Mouse (Mus musculus) hindbrain, embryonic 15.5 days (tissue): Measurements from ENCODE around the gene Pxmp2. TPM values are rescaled to one million over a fixed set of nuclear protein-coding genes. Genes with fewer than 3 reads are reported as not detected.

Experiments used
- ATAC-seq: fragments of 200-750 bp; cut with Nextera tagmentation; 2 replicates; pipeline ENCODE4 v1.8.0; 2017; ENCODE audit warnings: low read depth, moderate number of reproducible peaks, moderate TSS enrichment; ENCODE audit not compliant: low FRiP score
- H3K27ac ChIP-seq: fragments of 300-500 bp; sonication (generic); replicated peaks from 2 replicates; pipeline ENCODE4 v1.5.1; 2015; ENCODE audit warnings: mild to moderate bottlenecking, inconsistent platforms
- H3K27me3 ChIP-seq: fragments of 300-500 bp; sonication (generic); 2 replicates; pipeline ENCODE4 v1.6.1; 2015; ENCODE audit warnings: control low read depth, inconsistent platforms
- H3K36me3 ChIP-seq: fragments of 300-500 bp; sonication (generic); 2 replicates; pipeline ENCODE4 v1.6.1; 2015; ENCODE audit warnings: control low read depth, inconsistent platforms
- H3K4me1 ChIP-seq: fragments of 300-500 bp; sonication (generic); replicated peaks from 2 replicates; pipeline ENCODE4 v1.6.1; 2015; ENCODE audit warnings: control low read depth, inconsistent platforms
- H3K4me2 ChIP-seq: fragments of 300-500 bp; sonication (generic); 2 replicates; pipeline ENCODE4 v1.6.1; 2015; ENCODE audit warnings: moderate library complexity, mild to moderate bottlenecking, inconsistent platforms
- H3K4me3 ChIP-seq: fragments of 300-500 bp; sonication (generic); 2 replicates; pipeline ENCODE4 v1.5.1; 2015; ENCODE audit warnings: mild to moderate bottlenecking, inconsistent platforms
- H3K9ac ChIP-seq: fragments of 300-500 bp; sonication (generic); 2 replicates; pipeline ENCODE4 v1.6.1; 2015; ENCODE audit warnings: inconsistent platforms
- H3K9me3 ChIP-seq: fragments of 300-500 bp; sonication (generic); 2 replicates; pipeline ENCODE4 v1.6.1; 2016; ENCODE audit warnings: control low read depth, inconsistent platforms
- WGBS: fragments of 180-500 bp; shearing (Covaris S2); methylation state at CpG from one replicate; pipeline ENCODE4 v1.1.7; 2015; 5-methylcytosine and 5-hydroxymethylcytosine counted together
- polyA plus RNA-seq: library from polyadenylated mRNA; unstranded; fragments of >200 nt; fragmentation: Nextera tagmentation; extraction: Ambion mirVana; gene quantifications from 2 replicates; pipeline ENCODE4 v1.2.1, GENCODE M21; 2015

Gene Pxmp2
- polyA plus RNA-seq, 1 experiment from 2014 or later: 11.9 TPM

DNA sequence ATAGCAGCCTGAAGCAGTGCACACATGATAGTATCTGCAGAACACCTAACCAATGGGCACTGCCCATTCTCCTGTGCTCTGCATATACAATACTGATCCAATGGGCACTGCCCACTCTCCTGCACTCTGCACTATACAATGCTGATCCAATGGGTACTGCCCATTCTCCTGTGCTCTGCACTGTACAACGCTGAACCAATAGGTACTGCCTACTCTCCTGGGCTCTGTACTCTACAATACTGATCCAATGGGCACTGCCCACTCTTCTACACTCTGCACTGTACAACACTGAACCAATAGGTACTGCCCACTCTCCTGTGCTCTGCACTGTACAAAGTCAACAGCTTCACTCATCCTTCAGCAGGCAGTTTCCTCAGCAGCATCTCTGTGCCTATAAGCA lies 9.1 kb downstream of the Pxmp2 start:
- Histone ChIP-seq H3K4me2 (no peak overlapping the region), H3K27me3 (no peaks in the 10 kb centered on the region), H3K27ac (no peak overlapping the region), H3K4me1 (no peaks in the 10 kb centered on the region), H3K36me3 (no peaks in the 10 kb centered on the region), H3K9me3 (no peaks in the 10 kb centered on the region), H3K4me3 (no peak overlapping the region), H3K9ac (no peak overlapping the region)
- WGBS: 97% methylated on average over 1 of the region's 1 CpGs
- no peak for ATAC-seq

DNA sequence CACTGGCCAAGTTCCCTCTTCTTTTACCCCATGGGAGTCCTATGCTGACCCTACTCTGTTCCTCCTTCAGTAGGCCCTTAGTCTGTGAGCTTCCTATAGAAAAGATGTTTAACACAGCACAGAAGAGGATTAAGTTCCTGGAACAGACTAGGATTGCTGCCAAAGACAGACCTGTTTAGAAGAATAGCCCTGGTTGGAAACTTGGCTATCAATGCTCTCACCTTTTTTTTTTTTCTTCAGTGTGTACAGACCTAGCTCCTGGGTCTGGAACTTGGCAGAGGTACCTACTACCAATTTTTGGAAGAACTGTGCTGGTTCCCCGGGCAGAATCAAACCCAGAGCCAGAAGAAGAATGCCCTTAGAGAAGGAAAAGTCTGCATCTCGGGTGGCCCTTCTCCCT lies 9.6 kb downstream of the Pxmp2 start:
- Histone ChIP-seq H3K4me1 (no peaks in the 10 kb centered on the region), H3K36me3 (no peaks in the 10 kb centered on the region), H3K27ac (no peak overlapping the region), H3K4me3 (no peak overlapping the region), H3K9me3 (no peaks in the 10 kb centered on the region), H3K9ac (no peak overlapping the region), H3K27me3 (no peaks in the 10 kb centered on the region), H3K4me2 (no peak overlapping the region)
- ATAC-seq: no peak
- 84% methylated on average over 2 of the region's 2 CpGs for WGBS

DNA sequence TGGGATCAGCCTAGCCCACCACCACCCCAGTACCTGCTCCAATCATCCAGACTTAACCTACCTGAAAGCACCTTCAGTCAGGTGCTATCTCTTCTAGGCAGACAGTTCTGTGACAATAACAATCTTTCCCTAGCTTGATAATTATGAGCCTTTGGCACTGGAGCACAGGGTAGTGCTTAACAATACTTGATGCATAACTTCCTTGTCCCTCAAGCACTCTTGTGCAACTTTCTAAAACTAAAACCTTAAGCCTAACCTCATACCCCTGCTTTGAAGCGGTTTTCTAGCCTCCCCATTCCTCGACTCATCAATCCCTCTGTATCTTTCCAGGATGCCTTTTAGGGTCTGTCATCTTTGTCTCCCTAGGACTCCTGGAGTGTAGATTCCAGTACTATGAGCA lies 11.1 kb downstream of the Pxmp2 start:
- no peak overlapping the region for H3K4me2 ChIP-seq
- WGBS: 71% methylated on average over 2 of the region's 2 CpGs
- no peak overlapping the region for H3K9ac ChIP-seq
- no peaks in the 10 kb centered on the region for H3K9me3 ChIP-seq
- no peaks in the 10 kb centered on the region for H3K4me1 ChIP-seq
- H3K27me3 ChIP-seq: no peaks in the 10 kb centered on the region
- ATAC-seq: no peak
- H3K27ac ChIP-seq: no peak overlapping the region
- no peak overlapping the region for H3K4me3 ChIP-seq
- no peaks in the 10 kb centered on the region for H3K36me3 ChIP-seq

DNA sequence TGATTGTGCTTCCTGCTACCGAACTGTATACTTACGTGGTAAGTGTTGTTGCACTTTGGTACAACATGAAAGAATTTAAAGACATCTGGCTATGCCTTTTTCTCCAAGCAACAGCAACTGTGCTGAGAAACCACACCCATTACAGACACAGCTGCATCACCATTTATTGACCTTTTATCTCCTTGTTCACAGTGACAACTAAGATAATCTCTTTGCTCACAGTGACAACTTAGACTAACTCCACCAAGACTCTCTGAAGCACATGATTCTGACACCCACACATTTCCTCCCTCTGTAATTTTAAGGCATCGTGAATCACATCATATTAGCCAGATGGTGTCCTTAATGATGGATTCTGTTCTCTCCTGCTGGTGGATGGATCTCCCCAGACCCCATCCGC lies 11.8 kb downstream of the Pxmp2 start:
- Histone ChIP-seq H3K27ac (no peak overlapping the region), H3K9me3 (no peaks in the 10 kb centered on the region), H3K9ac (no peak overlapping the region), H3K4me2 (no peak overlapping the region), H3K4me1 (no peaks in the 10 kb centered on the region), H3K4me3 (no peak overlapping the region), H3K27me3 (no peaks in the 10 kb centered on the region), H3K36me3 (no peaks in the 10 kb centered on the region)
- 86% methylated on average over 4 of the region's 4 CpGs for WGBS
- no peak for ATAC-seq

DNA sequence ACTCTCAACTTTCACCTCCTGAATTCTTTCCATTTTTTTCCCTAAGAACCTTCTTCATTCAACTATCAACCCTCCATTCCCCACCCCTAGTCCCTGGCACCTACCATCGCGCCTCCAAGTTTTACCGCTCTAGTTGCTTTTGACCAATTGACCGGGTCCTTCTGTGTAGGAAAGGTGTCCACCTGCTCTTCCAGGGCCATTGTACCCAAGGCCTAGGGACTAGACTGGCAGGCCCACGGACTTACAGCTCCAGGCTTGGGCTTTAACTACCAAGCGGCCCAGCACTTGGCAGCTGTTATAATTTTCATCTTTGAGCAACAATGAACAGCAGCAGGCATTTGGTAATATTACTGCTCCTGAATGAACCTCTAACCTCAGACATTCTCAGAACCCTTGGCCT lies 15.7 kb downstream of the Pxmp2 start:
- no peaks in the 10 kb centered on the region for H3K9me3 ChIP-seq
- ATAC-seq: peak; percentile 5; the same call in 1 of the 2 replicates
- H3K9ac ChIP-seq: no peak overlapping the region
- H3K4me3 ChIP-seq: no peak overlapping the region
- H3K36me3 ChIP-seq: peaks cover 22% of the 10 kb centered on the region
- H3K27me3 ChIP-seq: no peaks in the 10 kb centered on the region
- no peak overlapping the region for H3K27ac ChIP-seq
- H3K4me2 ChIP-seq: peak overlapping the region; percentile 85; the same call in 1 of the 2 replicates
- 94% methylated on average over 6 of the region's 6 CpGs for WGBS
- H3K4me1 ChIP-seq: peaks cover 8% of the 10 kb centered on the region

DNA sequence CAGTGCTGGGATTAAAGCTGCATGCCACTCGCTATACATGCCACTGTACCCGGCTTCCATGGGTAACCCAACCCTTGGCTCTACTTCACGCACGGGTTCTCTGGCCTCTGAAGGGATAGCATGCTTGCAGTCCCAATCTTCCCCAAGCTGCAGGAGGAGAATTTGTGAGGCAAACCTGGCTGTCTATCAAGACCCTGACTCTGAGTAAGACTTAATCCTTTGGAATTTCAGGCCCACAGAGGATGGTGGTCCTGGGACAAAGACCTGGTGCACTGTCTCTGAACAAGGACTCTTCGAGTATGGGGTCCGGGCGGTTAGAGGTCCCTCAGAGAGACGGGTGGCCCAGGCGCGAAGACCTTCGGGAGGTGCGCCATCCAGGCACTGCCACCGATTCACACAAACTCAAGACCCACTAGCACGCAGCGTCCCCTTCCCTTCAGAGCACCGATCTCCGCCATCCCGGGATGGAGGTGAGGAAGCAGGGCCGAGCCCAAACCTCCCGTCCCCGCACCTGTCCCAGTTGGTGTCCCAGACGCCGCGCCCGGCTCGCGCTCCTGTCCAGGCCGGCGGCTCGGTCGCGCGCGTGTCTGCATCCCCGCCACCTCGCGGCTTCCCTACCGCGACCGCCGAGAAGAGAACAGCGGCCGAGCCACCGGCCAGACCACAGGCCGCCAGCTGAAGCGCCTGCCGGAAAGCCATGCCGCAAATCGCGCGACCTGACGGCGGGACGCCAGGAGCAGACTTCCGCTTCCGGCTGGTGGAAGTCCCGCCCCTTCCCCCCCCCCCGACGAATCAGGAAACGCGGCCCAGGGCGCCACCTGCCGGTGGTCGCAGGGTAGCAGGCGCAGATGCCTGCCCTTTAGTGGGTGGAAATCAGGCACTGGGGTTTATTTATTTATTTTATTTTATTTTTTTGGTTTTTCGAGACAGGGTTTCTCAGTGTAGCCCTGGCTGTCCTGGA lies 16.6 kb downstream of the Pxmp2 start, which contains the start of gene Pgam5:
Gene Pgam5 (minus strand): TSS at position 773 of the 961 bp plus-strand sequence.
- H3K4me3 ChIP-seq: peak within 1 kb of the TSS; percentile 85
- H3K4me1 ChIP-seq: peaks cover 8% of the 10 kb centered on the region
- peak; percentile 90 for ATAC-seq
- H3K27ac ChIP-seq: peak within 1 kb of the TSS; percentile 61
- H3K36me3 ChIP-seq: peaks cover 30% of the 10 kb centered on the region
- under 1% methylated on average over 66 of the region's 66 CpGs for WGBS
- H3K9me3 ChIP-seq: no peaks in the 10 kb centered on the region
- no peaks in the 10 kb centered on the region for H3K27me3 ChIP-seq
- H3K9ac ChIP-seq: peak within 1 kb of the TSS; percentile 82
- H3K4me2 ChIP-seq: peak within 1 kb of the TSS; percentile 85

DNA sequence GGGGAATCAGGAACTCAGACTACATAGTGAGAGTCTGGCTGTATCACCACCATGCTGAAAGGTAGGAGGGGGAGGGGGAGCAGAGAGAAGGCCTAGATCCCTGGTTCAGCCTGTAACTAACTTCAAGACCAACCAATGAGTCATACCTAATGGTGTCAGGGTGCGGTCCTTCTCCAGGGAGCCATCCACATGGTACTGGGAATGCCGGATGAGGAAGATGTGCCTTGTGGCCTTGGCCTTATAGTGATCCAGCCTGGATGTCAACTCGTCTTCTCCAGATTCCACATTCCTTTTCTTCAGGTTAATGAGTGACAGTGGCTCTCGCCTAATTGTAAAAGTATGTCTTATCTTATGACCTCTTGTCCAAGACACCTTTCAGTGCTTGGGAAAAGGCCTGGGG lies 19.0 kb downstream of the Pxmp2 start:
- H3K9ac ChIP-seq: no peak overlapping the region
- WGBS: 95% methylated on average over 4 of the region's 4 CpGs
- no peak for ATAC-seq

DNA sequence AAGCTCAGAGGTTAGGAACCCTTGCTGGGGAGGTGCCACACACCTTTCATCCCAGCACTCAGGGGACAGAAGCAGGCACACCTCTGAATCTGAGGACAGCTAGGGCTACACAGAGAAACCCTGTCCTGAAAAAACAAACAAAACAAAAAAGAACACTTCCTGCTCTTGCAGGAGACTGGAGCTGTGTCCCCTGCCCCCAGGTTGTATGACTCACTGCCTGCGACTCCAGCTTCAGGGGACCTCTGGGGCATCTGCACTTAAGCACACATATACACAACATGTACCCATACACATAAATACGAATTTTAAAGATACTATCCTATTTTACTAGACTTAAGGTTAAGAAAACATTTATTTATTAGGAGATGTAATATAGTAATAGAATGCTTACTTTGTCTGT lies 41.9 kb downstream of the Pxmp2 start:
- Histone ChIP-seq H3K27ac (no peak overlapping the region), H3K4me2 (no peak overlapping the region), H3K27me3 (no peaks in the 10 kb centered on the region), H3K9me3 (no peaks in the 10 kb centered on the region), H3K9ac (no peak overlapping the region), H3K4me1 (no peaks in the 10 kb centered on the region), H3K36me3 (peaks cover 82% of the 10 kb centered on the region), H3K4me3 (no peak overlapping the region)
- ATAC-seq: no peak
- WGBS: 91% methylated on average over 2 of the region's 2 CpGs

More for the DNA sequence above, 19.0 kb downstream of the Pxmp2 start:
- Histone ChIP-seq H3K36me3 (peaks cover 34% of the 10 kb centered on the region), H3K4me1 (peaks cover 8% of the 10 kb centered on the region), H3K27me3 (no peaks in the 10 kb centered on the region), H3K9me3 (no peaks in the 10 kb centered on the region), H3K27ac (no peak overlapping the region), H3K4me2 (no peak overlapping the region), H3K4me3 (no peak overlapping the region)

DNA sequence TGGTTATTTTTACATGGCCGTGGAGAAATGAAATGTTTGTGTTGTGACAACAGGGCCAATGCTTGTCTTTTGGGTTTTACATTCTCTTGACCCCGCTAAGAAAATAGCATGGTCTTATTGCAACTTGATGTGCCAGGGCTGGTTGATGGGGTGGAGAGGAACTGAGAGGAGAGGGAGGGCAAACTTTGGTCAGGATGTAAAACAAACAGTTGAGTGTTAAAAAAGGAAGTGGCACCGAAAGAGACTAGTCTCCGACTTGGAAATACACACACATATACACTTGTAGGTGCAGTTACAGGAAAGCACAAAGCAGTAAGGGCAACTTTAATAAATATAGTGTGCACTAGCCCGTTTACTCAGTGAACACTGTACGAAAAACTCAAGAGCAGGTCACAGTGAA lies 53.6 kb downstream of the Pxmp2 start:
- no peak overlapping the region for H3K27ac ChIP-seq
- no peak for ATAC-seq
- WGBS: 90% methylated on average over 6 of the region's 6 CpGs
- no peaks in the 10 kb centered on the region for H3K27me3 ChIP-seq
- peak overlapping the region; percentile 74; the same call in 1 of the 2 replicates for H3K4me2 ChIP-seq
- H3K9ac ChIP-seq: no peak overlapping the region
- H3K4me3 ChIP-seq: peak overlapping the region; percentile 77; the same call in 1 of the 2 replicates
- H3K36me3 ChIP-seq: peaks cover 32% of the 10 kb centered on the region
- no peaks in the 10 kb centered on the region for H3K9me3 ChIP-seq
- H3K4me1 ChIP-seq: peaks cover 25% of the 10 kb centered on the region

DNA sequence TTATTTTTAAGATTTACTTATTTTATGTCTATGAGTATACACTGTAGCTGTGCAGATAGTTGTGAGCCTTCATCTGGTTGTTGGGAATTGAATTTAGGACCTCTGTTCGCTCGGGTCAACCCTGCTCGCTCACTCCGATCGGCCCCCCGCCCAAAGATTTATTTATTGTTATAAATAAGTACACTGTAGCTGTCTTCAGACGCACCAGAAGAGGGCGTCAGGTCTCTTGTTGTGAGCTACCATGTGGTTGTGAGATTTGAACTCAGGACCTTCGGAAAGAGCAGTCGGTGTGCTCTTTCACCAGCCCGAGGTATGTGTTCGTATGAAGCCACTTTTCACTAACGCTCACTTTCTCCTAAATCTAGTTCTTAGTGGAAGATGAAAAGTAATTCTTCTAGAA lies 54.3 kb downstream of the Pxmp2 start:
- Histone ChIP-seq H3K36me3 (peaks cover 30% of the 10 kb centered on the region), H3K9ac (peak overlapping the region; percentile 86), H3K4me3 (peak overlapping the region; percentile 77), H3K4me1 (peaks cover 25% of the 10 kb centered on the region), H3K27ac (no peak overlapping the region), H3K27me3 (no peaks in the 10 kb centered on the region), H3K9me3 (no peaks in the 10 kb centered on the region), H3K4me2 (peak overlapping the region; percentile 74)
- ATAC-seq: no peak
- WGBS: 40% methylated on average over 13 of the region's 13 CpGs

DNA sequence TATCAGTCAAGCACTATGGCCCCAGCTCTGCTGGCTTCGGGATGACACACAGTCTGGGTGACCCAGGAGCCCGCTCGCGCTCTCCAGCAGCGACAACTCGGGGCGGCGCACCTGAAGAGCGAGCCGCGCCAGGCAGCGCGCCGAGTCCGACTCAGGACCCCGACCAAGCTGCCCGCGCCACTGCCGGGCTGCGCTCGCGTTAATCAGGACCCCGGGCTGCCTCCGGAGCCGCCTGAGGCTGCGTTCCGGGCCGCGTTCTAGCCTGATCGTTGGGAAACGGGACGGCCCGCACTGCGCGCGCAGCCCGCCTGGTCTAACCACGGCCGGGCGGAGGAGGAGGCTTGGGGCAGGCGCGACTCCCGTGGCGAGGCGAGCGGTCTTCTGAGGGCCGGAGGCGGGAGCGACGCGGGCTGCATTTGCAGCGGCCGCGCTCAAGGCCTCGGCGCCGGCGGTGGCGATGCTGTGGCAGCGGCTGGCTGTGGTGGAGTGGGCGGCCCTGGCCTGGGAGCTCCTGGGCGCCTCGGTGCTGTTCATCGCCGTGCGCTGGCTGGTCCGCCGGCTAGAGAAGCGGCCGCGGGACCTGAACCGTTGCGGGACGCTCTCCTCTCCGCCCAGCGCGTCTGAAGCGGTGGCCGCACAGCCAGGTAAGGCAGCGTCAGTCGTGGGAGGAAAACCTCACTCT lies 55.1 kb downstream of the Pxmp2 start, which contains the start of gene Ankle2:
Gene Ankle2 (plus strand): TSS at position 225 of the 682 bp plus-strand sequence.
- H3K27me3 ChIP-seq: no peaks in the 10 kb centered on the region
- under 1% methylated on average over 78 of the region's 81 CpGs for WGBS

DNA sequence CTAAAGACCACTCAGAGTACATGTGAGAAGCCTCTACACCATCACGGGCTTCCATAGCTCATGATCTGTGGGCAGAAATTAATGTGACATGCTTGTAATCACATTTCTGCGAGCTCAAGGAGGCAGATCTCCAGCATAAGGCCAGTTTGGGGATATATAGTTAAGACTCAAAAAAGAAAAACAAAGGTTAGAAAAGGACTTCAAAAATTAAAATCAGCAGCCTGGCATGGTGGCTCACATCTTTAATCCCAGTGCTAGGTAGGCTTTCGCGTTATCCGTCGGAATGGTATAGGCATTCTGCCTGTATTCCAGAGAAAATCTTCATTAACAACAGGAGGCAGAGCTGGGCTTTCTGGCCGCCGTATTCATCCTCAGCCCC lies 55.6 kb downstream of the Pxmp2 start:
- peak overlapping the region; percentile 77 for H3K4me3 ChIP-seq
- H3K27me3 ChIP-seq: no peaks in the 10 kb centered on the region
- peak overlapping the region; percentile 86 for H3K9ac ChIP-seq
- H3K27ac ChIP-seq: peak overlapping the region; percentile 90
- H3K9me3 ChIP-seq: no peaks in the 10 kb centered on the region
- peaks cover 25% of the 10 kb centered on the region for H3K4me1 ChIP-seq
- 6% methylated on average over 8 of the region's 8 CpGs for WGBS
- peak overlapping the region; percentile 74 for H3K4me2 ChIP-seq
- ATAC-seq: peak; percentile 3; the same call in 1 of the 2 replicates
- peaks cover 23% of the 10 kb centered on the region for H3K36me3 ChIP-seq

More for the DNA sequence above, 55.1 kb downstream of the Pxmp2 start, which contains the start of gene Ankle2:
- Histone ChIP-seq H3K36me3 (peaks cover 23% of the 10 kb centered on the region), H3K27ac (peak within 1 kb of the TSS; percentile 90), H3K9ac (peak within 1 kb of the TSS; percentile 86), H3K4me3 (peak within 1 kb of the TSS; percentile 77), H3K9me3 (no peaks in the 10 kb centered on the region), H3K4me1 (peaks cover 25% of the 10 kb centered on the region), H3K4me2 (peak within 1 kb of the TSS; percentile 74)
- ATAC-seq: peak; percentile 95
